Mouse (Mus musculus): ENCODE data around the gene Unc5cl. TPM values are rescaled to one million over a fixed set of nuclear protein-coding genes. Genes with fewer than 3 reads are reported as not detected.

The Unc5cl gene
- polyA plus RNA-seq, 1 experiment from 2014 or later = 0.69 TPM

DNA sequence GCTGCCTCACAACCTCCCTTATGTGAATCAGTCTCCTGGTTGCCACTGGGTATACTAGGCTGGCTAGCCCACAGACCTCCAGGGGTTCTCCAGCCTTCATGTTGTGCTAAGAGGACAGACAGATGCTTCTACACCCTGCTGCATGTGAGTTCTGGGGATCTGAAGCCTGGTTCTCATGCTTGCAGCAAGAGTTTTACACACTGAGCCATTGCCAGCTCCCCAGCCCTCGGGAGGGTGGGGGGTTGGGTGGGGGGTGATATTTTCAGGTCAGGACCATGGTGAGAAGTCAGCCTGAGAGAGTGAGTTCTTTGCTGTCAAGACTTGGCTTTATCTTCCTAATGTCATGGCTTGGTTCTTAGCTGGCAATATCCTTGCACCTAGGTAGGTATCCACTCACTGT lies 35.9 kb upstream of the Unc5cl start:
- no peak overlapping the region for H3K9ac ChIP-seq (replicated peaks; ENCODE audit: low read depth)
- no peak overlapping the region for H3K27ac ChIP-seq (ENCODE audit: low read length)
- 81% methylated on average over 1 of the region's 1 CpGs for WGBS

DNA sequence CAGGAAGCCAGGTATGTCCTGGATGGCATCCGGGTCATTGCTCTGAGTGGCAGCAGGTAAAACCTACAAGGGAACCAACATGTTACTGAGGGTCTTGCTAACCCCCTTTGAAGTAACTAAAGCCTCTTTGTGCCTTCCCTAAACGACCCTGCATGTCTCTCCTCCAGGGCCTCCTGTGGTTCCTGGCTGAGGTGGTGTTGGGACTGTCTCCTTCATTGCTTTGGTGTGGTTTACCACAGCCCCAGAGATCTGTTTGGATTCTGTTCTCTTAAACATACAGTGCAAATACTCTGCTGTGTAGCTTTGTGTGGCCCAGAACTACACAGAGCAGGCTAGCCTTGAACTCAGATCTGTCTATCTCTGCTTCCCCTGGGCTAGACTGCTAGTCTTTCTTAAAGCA lies 35.1 kb upstream of the Unc5cl start:
- ATAC-seq (no peak), DNase-seq (ENCODE audit: low spot score) (no peak)
- Histone ChIP-seq H3K4me1 (ENCODE audit: insufficient read depth, low read depth, low read length) (no peaks in the 10 kb centered on the region), H3K36me3 (ENCODE audit: insufficient read depth, low read length) (0 out of 2 replicates have a peak, but pooled peaks cover 5% of the 10 kb centered on the region), H3K4me2 (replicated peaks; ENCODE audit: low read depth, low read length) (no peak overlapping the region), H3K9ac (replicated peaks; ENCODE audit: low read depth) (no peak overlapping the region), H3K4me3 (ENCODE audit: low read depth, low read length) (no peak overlapping the region), H3K27ac (ENCODE audit: low read length) (no peak overlapping the region), H3K27me3 (replicated peaks; ENCODE audit: insufficient read depth, low read length) (no peaks in the 10 kb centered on the region), H3K9me3 (ENCODE audit: low read length) (no peaks in the 10 kb centered on the region)
- TF ChIP-seq EP300 (IDR thresholded peaks at IDR 0.05) = no peak
- no peak for TF ChIP-seq CTCF (IDR thresholded peaks at IDR 0.05)
- WGBS = 57% methylated on average over 2 of the region's 2 CpGs

More for the DNA sequence above, 35.9 kb upstream of the Unc5cl start:
- Histone ChIP-seq H3K4me1 (ENCODE audit: insufficient read depth, low read depth, low read length) (no peaks in the 10 kb centered on the region), H3K4me2 (replicated peaks; ENCODE audit: low read depth, low read length) (peak overlapping the region; percentile 29; the same call in 1 of the 2 replicates), H3K27me3 (replicated peaks; ENCODE audit: insufficient read depth, low read length) (no peaks in the 10 kb centered on the region), H3K36me3 (ENCODE audit: insufficient read depth, low read length) (0 out of 2 replicates have a peak, but pooled peaks cover 8% of the 10 kb centered on the region), H3K9me3 (ENCODE audit: low read length) (no peaks in the 10 kb centered on the region), H3K4me3 (ENCODE audit: low read depth, low read length) (no peak overlapping the region)
- TF ChIP-seq CTCF (IDR thresholded peaks at IDR 0.05) = no peak
- TF ChIP-seq EP300 (IDR thresholded peaks at IDR 0.05) = no peak
- no peak for DNase-seq (ENCODE audit: low spot score)
- no peak for ATAC-seq

DNA sequence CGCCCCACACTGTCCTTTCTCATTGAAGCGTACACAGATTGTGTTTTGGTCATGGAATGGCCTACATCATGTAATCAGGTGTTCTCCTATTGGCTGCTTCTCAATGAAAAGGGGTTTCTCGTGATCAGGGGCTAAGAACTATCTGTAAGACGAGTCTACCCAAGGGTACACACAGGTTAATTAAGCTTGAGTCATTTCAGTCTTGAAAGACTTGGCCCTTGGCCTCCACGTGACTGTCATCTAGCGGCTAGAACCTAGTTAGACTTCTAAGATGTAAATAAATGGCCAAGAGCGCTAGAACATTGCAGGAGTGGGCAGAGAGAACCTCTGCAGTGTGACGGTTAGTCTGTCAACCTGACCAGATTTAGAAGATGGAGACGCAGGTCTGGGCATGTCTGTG lies 30.5 kb upstream of the Unc5cl start:
- Histone ChIP-seq H3K36me3 (ENCODE audit: insufficient read depth, low read length) (no peaks in the 10 kb centered on the region), H3K4me1 (ENCODE audit: insufficient read depth, low read depth, low read length) (peaks cover 3% of the 10 kb centered on the region; the same call in 1 of the 2 replicates), H3K4me2 (replicated peaks; ENCODE audit: low read depth, low read length) (no peak overlapping the region), H3K27ac (ENCODE audit: low read length) (no peak overlapping the region), H3K4me3 (ENCODE audit: low read depth, low read length) (no peak overlapping the region), H3K9ac (replicated peaks; ENCODE audit: low read depth) (no peak overlapping the region), H3K9me3 (ENCODE audit: low read length) (no peaks in the 10 kb centered on the region), H3K27me3 (replicated peaks; ENCODE audit: insufficient read depth, low read length) (no peaks in the 10 kb centered on the region)
- ATAC-seq = no peak
- TF ChIP-seq CTCF (IDR thresholded peaks at IDR 0.05) (no peak), EP300 (IDR thresholded peaks at IDR 0.05) (no peak)
- no peak for DNase-seq (ENCODE audit: low spot score)
- 92% methylated on average over 9 of the region's 9 CpGs for WGBS

DNA sequence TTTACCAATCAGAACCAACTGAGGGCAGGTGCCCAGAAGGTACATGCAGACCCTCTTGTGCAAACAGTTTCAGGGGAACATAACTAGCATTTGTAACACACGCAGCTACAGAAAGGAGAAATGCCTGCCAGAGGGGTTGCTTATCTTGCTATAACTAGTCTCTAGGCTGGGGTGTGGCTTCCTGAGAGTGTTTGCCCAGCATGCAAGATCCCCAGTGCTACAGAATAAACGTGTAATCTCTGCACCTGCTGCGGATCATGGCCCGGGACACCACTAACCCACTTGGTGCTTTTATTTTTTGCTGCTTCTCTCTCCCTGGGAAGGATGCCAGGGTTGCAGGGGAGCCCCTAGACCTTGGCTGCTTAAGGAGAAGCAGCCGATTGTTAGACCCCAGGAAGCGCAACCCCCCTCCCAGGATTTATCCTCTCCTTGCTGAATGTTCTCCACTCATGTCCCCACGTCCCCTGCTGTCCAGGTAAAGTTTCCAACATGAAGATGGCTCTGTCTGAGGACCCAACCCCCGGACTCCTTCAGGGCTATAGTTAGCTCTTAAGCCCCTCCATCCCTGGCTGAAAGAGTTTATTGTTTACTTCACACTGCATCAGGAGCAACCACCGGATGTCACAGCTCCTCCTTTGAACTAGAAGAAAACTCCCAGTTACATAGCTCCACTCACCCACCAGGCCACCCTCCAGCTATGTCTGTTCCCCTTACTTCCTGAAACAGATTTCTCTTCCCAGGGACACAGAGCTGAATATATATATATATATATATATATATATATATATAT lies 28.7 kb upstream of the Unc5cl start:
- no peak for TF ChIP-seq EP300 (IDR thresholded peaks at IDR 0.05)
- TF ChIP-seq CTCF (IDR thresholded peaks at IDR 0.05) = no peak
- DNase-seq (ENCODE audit: low spot score) = peak; percentile 57
- 15% methylated on average over 9 of the region's 9 CpGs for WGBS
- no peak overlapping the region for H3K27ac ChIP-seq (ENCODE audit: low read length)
- H3K4me1 ChIP-seq (ENCODE audit: insufficient read depth, low read depth, low read length) = peaks cover 7% of the 10 kb centered on the region; the same call in 1 of the 2 replicates
- no peaks in the 10 kb centered on the region for H3K9me3 ChIP-seq (ENCODE audit: low read length)
- peak overlapping the region; percentile 25; the same call in 1 of the 2 replicates for H3K4me2 ChIP-seq (replicated peaks; ENCODE audit: low read depth, low read length)
- no peak overlapping the region for H3K4me3 ChIP-seq (ENCODE audit: low read depth, low read length)
- no peaks in the 10 kb centered on the region for H3K27me3 ChIP-seq (replicated peaks; ENCODE audit: insufficient read depth, low read length)
- H3K9ac ChIP-seq (replicated peaks; ENCODE audit: low read depth) = no peak overlapping the region
- H3K36me3 ChIP-seq (ENCODE audit: insufficient read depth, low read length) = no peaks in the 10 kb centered on the region
- ATAC-seq = peak; percentile 49

DNA sequence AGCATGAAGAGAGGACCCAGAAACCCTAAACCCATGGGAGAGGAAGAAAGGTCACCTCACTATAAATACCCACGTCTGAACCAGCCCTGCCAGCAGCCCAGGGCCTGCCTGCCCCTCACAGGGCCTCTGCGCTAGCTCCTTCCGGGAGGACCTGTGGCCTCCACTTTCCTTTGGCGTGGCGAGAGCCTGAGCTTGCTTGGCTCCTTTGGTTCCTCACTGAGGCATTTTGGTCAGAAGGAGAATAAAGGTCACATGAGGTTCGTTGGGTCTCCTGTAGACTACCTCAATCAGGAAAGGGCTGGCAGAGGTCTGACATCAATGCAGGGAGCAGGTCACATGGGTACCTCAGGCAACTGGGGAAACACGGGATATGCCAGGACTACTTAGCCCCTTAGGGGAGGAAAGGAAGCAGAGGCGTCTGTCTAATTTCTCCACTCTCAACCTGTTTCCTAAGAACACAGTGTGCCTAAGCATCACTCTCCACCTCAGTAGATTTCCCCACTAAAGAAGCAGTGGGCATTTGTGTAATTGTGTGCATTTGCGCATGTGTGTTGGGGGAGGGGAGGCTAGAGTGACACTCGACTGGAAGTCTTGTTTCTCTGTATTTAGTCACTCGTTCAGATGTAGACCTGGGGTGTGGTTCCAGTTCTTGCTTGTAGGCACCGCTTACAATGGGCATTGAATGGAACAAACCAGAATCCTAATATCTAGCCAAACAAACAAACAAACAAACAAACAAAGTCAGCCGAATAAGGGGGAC lies 27.5 kb upstream of the Unc5cl start:
- no peak overlapping the region for H3K4me2 ChIP-seq (replicated peaks; ENCODE audit: low read depth, low read length)
- peaks cover 7% of the 10 kb centered on the region; the same call in 1 of the 2 replicates for H3K4me1 ChIP-seq (ENCODE audit: insufficient read depth, low read depth, low read length)
- no peak overlapping the region for H3K4me3 ChIP-seq (ENCODE audit: low read depth, low read length)
- H3K36me3 ChIP-seq (ENCODE audit: insufficient read depth, low read length) = no peaks in the 10 kb centered on the region
- peak overlapping the region; percentile 65 for H3K27ac ChIP-seq (ENCODE audit: low read length)
- H3K9me3 ChIP-seq (ENCODE audit: low read length) = no peaks in the 10 kb centered on the region
- H3K9ac ChIP-seq (replicated peaks; ENCODE audit: low read depth) = no peak overlapping the region
- WGBS = 48% methylated on average over 13 of the region's 13 CpGs
- TF ChIP-seq CTCF (IDR thresholded peaks at IDR 0.05) = no peak
- TF ChIP-seq EP300 (IDR thresholded peaks at IDR 0.05) = no peak
- ATAC-seq (peak; percentile 51), DNase-seq (ENCODE audit: low spot score) (peak; percentile 54)
- H3K27me3 ChIP-seq (replicated peaks; ENCODE audit: insufficient read depth, low read length) = no peaks in the 10 kb centered on the region

DNA sequence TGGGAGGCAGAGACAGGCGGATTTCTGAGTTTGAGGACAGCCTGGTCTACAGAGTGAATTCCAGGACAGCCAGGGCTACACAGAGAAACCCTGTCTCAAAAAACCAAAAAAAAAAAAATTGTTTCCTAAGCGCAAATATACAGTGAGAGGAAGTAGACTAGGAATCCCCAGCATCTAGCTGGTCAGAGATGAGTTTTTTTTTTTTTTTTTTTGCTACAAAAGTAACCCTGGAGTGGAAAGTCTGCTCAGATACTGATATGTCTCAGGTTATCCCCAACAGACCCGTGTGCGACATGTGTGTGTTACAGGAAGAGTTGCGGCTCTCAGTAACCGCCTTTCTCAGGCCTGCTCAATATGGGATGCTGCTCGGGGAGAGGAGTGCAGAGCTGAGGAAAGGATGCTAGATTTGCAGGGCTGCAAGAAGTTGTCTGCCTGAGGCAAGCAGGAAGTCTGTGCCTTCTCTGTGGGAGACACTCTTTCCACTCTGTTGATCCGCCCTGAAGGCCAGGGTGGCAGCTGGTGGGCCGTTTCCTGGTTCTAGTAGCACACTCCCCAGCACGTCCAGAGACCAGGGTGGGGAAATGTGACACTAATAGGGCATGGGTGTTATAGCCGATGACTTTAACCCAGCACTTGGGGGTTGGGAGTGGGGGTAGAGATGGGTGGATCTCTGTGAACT lies 26.7 kb upstream of the Unc5cl start:
- no peak overlapping the region for H3K9ac ChIP-seq (replicated peaks; ENCODE audit: low read depth)
- H3K27me3 ChIP-seq (replicated peaks; ENCODE audit: insufficient read depth, low read length) = no peaks in the 10 kb centered on the region
- H3K9me3 ChIP-seq (ENCODE audit: low read length) = no peaks in the 10 kb centered on the region
- no peak overlapping the region for H3K4me3 ChIP-seq (ENCODE audit: low read depth, low read length)
- no peak overlapping the region for H3K4me2 ChIP-seq (replicated peaks; ENCODE audit: low read depth, low read length)
- DNase-seq (ENCODE audit: low spot score) (no peak), ATAC-seq (no peak)
- no peak for TF ChIP-seq EP300 (IDR thresholded peaks at IDR 0.05)
- H3K4me1 ChIP-seq (ENCODE audit: insufficient read depth, low read depth, low read length) = peaks cover 7% of the 10 kb centered on the region; the same call in 1 of the 2 replicates
- no peaks in the 10 kb centered on the region for H3K36me3 ChIP-seq (ENCODE audit: insufficient read depth, low read length)
- WGBS = 53% methylated on average over 11 of the region's 11 CpGs
- H3K27ac ChIP-seq (ENCODE audit: low read length) = no peak overlapping the region

Data from lung, postnatal 0 days (tissue).